Mouse (Mus musculus): ENCODE data around the gene Hoxa9. TPM values are rescaled to one million over a fixed set of nuclear protein-coding genes. Genes with fewer than 3 reads are reported as not detected.
A peak's percentile ranks its signal among the peaks of the same experiment; 100 is the strongest.

Gene Hoxa9
- polyA plus RNA-seq, 1 experiment from 2014 or later = 3.0 TPM

DNA sequence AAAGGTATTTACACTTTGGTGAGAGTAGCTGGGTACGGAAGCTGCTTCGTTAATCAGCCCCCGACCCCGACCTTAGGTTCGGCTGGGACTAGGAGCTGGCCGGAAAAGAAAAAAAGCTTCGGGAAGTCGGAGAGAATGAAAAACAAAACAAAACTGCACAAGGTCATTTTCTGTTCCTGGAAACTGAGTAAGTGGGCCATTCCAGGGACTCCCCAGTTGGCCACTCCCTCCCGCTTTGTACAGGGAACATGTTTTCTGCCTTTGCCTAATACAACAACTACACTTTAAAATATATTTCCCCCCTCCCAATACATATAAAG lies 35.7 kb upstream of the Hoxa9 start:
- no peak overlapping the region for H3K27ac ChIP-seq (ENCODE audit: low read depth, low read length)
- TF ChIP-seq CTCF (IDR thresholded peaks at IDR 0.05; ENCODE audit: low read depth) = no peak
- H3K9me3 ChIP-seq (ENCODE audit: control insufficient read depth) = no peaks in the 10 kb centered on the region
- H3K27me3 ChIP-seq (replicated peaks; ENCODE audit: control insufficient read depth, insufficient read depth, low read length) = peaks cover 96% of the 10 kb centered on the region
- 4% methylated on average over 9 of the region's 9 CpGs for WGBS
- no peaks in the 10 kb centered on the region for H3K36me3 ChIP-seq (ENCODE audit: control insufficient read depth, insufficient read depth)
- H3K4me2 ChIP-seq (replicated peaks; ENCODE audit: low read depth) = no peak overlapping the region
- no peak for ATAC-seq
- H3K4me3 ChIP-seq (ENCODE audit: low read depth, low read length) = no peak overlapping the region
- H3K9ac ChIP-seq (ENCODE audit: low read depth, low read length) = no peak overlapping the region
- H3K4me1 ChIP-seq (replicated peaks; ENCODE audit: control insufficient read depth, insufficient read depth, low read length) = no peaks in the 10 kb centered on the region

DNA sequence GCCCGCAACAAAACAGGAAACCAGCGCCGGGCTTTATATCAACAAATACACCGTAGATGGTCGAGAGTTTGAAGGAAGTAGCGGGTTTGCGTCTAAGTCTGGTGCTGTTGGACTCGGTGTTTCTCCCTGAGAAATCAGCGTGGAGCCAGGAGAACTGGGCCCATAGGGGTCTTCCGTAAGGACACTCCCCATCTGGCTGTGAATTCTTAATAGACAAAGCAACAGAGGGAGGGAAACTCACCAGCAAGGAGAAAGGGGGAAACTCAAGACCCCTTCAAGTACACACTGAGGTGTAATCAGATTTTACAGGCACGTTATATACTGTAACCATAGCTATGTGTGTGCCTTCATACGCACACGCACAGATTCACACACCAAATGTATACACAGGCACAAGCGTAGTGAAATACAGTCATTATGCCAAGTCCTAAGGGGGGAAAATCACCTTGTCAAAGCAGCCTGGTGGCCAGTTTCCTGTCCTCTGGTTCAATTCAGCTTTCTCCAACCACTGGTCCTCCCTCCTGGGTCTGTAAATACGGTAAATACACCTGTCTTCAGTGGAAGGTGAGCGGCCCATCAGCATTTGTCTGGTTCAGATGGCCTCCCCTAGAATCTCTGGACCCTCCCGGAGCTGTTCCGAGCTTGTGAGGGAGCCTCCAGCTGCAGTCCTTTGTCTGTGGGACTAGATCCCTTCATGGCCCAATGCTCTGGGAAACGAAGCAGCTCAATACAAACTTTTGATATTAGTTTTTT lies 35.2 kb upstream of the Hoxa9 start:
- H3K4me2 ChIP-seq (replicated peaks; ENCODE audit: low read depth) = no peak overlapping the region
- H3K36me3 ChIP-seq (ENCODE audit: control insufficient read depth, insufficient read depth) = no peaks in the 10 kb centered on the region
- H3K9me3 ChIP-seq (ENCODE audit: control insufficient read depth) = no peaks in the 10 kb centered on the region
- no peak for ATAC-seq
- 2% methylated on average over 19 of the region's 19 CpGs for whole genome bisulfite sequencing
- TF ChIP-seq CTCF (IDR thresholded peaks at IDR 0.05; ENCODE audit: low read depth) = no peak
- H3K27ac ChIP-seq (ENCODE audit: low read depth, low read length) = no peak overlapping the region
- no peak overlapping the region for H3K4me3 ChIP-seq (ENCODE audit: low read depth, low read length)
- H3K4me1 ChIP-seq (replicated peaks; ENCODE audit: control insufficient read depth, insufficient read depth, low read length) = no peaks in the 10 kb centered on the region
- no peak overlapping the region for H3K9ac ChIP-seq (ENCODE audit: low read depth, low read length)
- peaks cover 96% of the 10 kb centered on the region for H3K27me3 ChIP-seq (replicated peaks; ENCODE audit: control insufficient read depth, insufficient read depth, low read length)

DNA sequence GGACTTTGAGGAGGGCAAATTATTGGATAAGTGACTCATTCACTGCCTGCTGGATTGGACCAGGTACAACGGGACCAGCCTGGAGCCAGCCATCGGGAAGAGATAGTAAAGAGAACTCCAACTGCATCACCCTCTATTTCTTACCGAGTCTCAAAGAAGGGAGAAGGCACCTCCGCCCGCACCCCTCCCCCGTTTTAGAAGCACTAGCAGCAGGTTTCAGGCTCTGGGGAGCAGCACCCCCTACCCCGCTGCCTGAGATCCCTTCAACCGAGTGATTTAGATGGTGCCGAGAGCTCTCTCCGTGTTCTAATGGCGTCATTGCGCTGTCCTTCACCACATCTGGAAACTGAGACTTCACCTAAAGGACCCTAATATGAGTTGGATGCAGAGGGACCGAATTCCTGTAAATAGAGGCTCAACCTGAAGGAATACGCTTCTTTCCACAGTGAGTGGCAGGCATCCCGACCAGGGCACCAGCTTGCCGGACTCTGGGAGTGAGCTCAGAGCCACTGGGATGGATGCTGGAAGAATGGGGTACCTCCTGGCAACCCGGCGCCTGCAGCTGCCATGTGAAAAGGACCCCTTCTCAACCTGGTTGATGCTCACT lies 34.5 kb upstream of the Hoxa9 start:
- no peaks in the 10 kb centered on the region for H3K36me3 ChIP-seq (ENCODE audit: control insufficient read depth, insufficient read depth)
- H3K4me3 ChIP-seq (ENCODE audit: low read depth, low read length) = no peak overlapping the region
- no peak overlapping the region for H3K9ac ChIP-seq (ENCODE audit: low read depth, low read length)
- H3K9me3 ChIP-seq (ENCODE audit: control insufficient read depth) = no peaks in the 10 kb centered on the region
- 2% methylated on average over 18 of the region's 18 CpGs for WGBS
- ATAC-seq = no peak
- H3K4me1 ChIP-seq (replicated peaks; ENCODE audit: control insufficient read depth, insufficient read depth, low read length) = no peaks in the 10 kb centered on the region
- H3K4me2 ChIP-seq (replicated peaks; ENCODE audit: low read depth) = no peak overlapping the region
- no peak for TF ChIP-seq CTCF (IDR thresholded peaks at IDR 0.05; ENCODE audit: low read depth)
- H3K27ac ChIP-seq (ENCODE audit: low read depth, low read length) = no peak overlapping the region
- H3K27me3 ChIP-seq (replicated peaks; ENCODE audit: control insufficient read depth, insufficient read depth, low read length) = peaks cover 96% of the 10 kb centered on the region

DNA sequence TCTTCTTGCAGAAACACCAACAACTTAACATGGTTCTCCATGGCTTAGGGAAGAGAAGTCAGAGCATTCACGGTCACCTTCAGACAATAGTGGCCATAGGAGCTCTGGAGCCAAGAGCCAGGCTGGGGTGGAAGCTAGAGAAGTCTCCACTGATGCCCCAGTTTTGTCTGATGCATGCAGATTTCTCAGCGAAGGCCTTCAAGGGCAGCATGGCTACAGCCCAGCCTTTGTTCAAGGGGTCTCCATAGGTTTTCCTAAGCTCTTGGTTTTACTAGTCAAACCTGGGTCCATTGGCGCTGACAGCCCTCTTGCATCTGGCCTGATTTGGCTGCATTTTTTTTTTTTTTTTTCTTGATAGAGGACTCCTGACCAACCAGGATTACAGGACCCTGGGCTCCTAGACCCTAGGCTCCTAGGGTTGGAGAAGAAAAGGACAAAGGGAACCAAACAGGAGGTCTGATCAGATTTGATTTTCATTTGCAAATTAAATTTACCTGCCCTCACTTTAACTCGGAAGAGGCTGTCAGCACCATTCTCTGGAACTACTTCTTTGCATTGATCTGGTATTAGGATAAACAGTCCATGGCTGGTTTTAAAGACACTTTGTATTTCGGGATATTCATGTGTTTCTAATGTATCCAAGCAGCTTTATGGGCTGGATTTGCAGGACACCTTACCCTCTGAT lies 33.4 kb upstream of the Hoxa9 start:
- Histone ChIP-seq H3K27ac (ENCODE audit: low read depth, low read length) (no peak overlapping the region), H3K36me3 (ENCODE audit: control insufficient read depth, insufficient read depth) (no peaks in the 10 kb centered on the region), H3K4me3 (ENCODE audit: low read depth, low read length) (no peak overlapping the region), H3K4me1 (replicated peaks; ENCODE audit: control insufficient read depth, insufficient read depth, low read length) (no peaks in the 10 kb centered on the region), H3K9me3 (ENCODE audit: control insufficient read depth) (no peaks in the 10 kb centered on the region), H3K4me2 (replicated peaks; ENCODE audit: low read depth) (no peak overlapping the region), H3K27me3 (replicated peaks; ENCODE audit: control insufficient read depth, insufficient read depth, low read length) (peaks cover 92% of the 10 kb centered on the region), H3K9ac (ENCODE audit: low read depth, low read length) (no peak overlapping the region)
- WGBS = 10% methylated on average over 5 of the region's 5 CpGs
- TF ChIP-seq CTCF (IDR thresholded peaks at IDR 0.05; ENCODE audit: low read depth) = no peak
- ATAC-seq = no peak

DNA sequence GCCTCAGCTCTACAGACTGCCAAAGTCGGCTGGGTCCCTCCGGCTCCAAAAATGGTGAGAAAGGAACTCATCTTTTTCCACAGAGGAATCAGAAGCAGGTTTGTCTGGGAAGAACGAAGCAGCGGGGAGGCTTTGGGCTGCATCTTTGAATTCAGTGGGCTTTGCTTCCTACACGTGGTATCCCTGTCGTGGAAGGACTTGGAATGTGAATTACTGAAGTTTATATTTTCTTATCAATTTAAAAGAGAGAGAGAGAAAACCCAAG lies 32.4 kb upstream of the Hoxa9 start:
- H3K9me3 ChIP-seq (ENCODE audit: control insufficient read depth) = no peaks in the 10 kb centered on the region
- 7% methylated on average over 6 of the region's 6 CpGs for whole genome bisulfite sequencing
- no peak for TF ChIP-seq CTCF (IDR thresholded peaks at IDR 0.05; ENCODE audit: low read depth)
- H3K27ac ChIP-seq (ENCODE audit: low read depth, low read length) = no peak overlapping the region
- H3K27me3 ChIP-seq (replicated peaks; ENCODE audit: control insufficient read depth, insufficient read depth, low read length) = peaks cover 90% of the 10 kb centered on the region
- no peak overlapping the region for H3K9ac ChIP-seq (ENCODE audit: low read depth, low read length)
- no peaks in the 10 kb centered on the region for H3K4me1 ChIP-seq (replicated peaks; ENCODE audit: control insufficient read depth, insufficient read depth, low read length)
- ATAC-seq = no peak
- no peak overlapping the region for H3K4me3 ChIP-seq (ENCODE audit: low read depth, low read length)
- H3K4me2 ChIP-seq (replicated peaks; ENCODE audit: low read depth) = no peak overlapping the region
- H3K36me3 ChIP-seq (ENCODE audit: control insufficient read depth, insufficient read depth) = no peaks in the 10 kb centered on the region

DNA sequence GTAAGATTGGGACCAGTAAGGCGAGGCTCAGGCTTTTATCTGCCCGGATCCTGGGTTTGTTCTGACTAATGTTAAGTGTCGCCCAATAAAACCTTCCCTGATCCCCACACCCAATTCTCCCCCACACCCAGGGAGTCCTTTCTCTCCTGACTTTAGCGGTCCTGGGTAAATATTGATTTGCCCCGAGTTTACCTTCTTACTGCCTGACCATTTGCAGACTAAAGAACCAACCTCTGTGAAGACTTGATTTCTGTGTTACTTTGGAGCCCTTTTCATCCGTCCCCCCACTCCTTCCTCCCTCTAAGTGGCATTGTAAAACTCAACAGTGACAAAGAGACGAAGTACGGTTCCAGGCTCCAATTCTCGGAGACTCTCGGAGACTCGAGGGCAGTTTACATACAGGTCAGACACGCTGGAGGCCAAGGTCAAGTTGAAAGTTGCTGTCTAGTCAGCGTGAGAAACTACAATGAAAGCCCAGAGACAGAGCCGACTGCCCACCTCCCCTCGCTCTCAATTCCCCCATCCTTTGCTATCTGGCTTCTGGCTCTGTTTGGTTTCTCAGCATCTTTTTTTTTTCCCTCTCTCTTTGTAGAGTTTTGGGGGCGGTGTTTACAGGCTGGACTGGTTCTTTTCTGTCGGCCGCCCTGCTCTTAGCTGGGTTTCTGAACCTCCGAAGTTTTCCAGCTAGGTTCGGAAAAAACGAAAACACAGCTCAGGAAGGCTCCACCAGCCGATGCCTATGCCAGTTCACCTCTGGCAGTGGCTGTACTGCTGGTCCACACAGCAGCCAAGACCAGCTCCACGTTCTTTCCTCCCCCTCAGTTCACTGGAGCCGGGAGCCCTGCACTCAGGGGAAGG lies 31.8 kb upstream of the Hoxa9 start:
- peaks cover 88% of the 10 kb centered on the region for H3K27me3 ChIP-seq (replicated peaks; ENCODE audit: control insufficient read depth, insufficient read depth, low read length)
- no peak for TF ChIP-seq CTCF (IDR thresholded peaks at IDR 0.05; ENCODE audit: low read depth)
- WGBS = 3% methylated on average over 24 of the region's 24 CpGs
- H3K9me3 ChIP-seq (ENCODE audit: control insufficient read depth) = no peaks in the 10 kb centered on the region
- H3K36me3 ChIP-seq (ENCODE audit: control insufficient read depth, insufficient read depth) = no peaks in the 10 kb centered on the region
- H3K27ac ChIP-seq (ENCODE audit: low read depth, low read length) = no peak overlapping the region
- no peak overlapping the region for H3K9ac ChIP-seq (ENCODE audit: low read depth, low read length)
- no peaks in the 10 kb centered on the region for H3K4me1 ChIP-seq (replicated peaks; ENCODE audit: control insufficient read depth, insufficient read depth, low read length)
- peak overlapping the region; percentile 2; the same call in 1 of the 2 replicates for H3K4me3 ChIP-seq (ENCODE audit: low read depth, low read length)
- no peak for ATAC-seq
- no peak overlapping the region for H3K4me2 ChIP-seq (replicated peaks; ENCODE audit: low read depth)

All from intestine, postnatal 0 days (tissue).